Mouse (Mus musculus) midbrain, embryonic 15.5 days (tissue): ENCODE measurements at regions not wholly inside any gene's neighbourhood (a gene's known extent, or its start where the extent isn't known, plus 50 kb on each side); places are given as distances from the start of the nearest gene placed in this dataset.
A peak's percentile ranks its signal among the peaks of the same experiment; 100 is the strongest.

Experiments
- ATAC-seq: fragments of 200-750 bp; cut with Nextera tagmentation; replicated peaks from 2 replicates; pipeline ENCODE4 v1.8.0; 2017; ENCODE audit warnings: moderate TSS enrichment
- H3K27ac ChIP-seq: fragments of 300-500 bp; sonication (generic); 2 replicates; pipeline ENCODE4 v1.5.1; 2015; ENCODE audit warnings: mild to moderate bottlenecking, inconsistent platforms
- H3K27me3 ChIP-seq: fragments of 300-500 bp; sonication (generic); replicated peaks from 2 replicates; pipeline ENCODE4 v1.6.1; 2015; ENCODE audit warnings: inconsistent platforms
- H3K36me3 ChIP-seq: fragments of 300-500 bp; sonication (generic); replicated peaks from 2 replicates; pipeline ENCODE4 v1.6.1; 2015; ENCODE audit warnings: inconsistent platforms
- H3K4me1 ChIP-seq: fragments of 300-500 bp; sonication (generic); 2 replicates; pipeline ENCODE4 v1.6.1; 2015; ENCODE audit warnings: inconsistent platforms
- H3K4me2 ChIP-seq: fragments of 300-500 bp; sonication (generic); 2 replicates; pipeline ENCODE4 v1.6.1; 2015; ENCODE audit warnings: inconsistent platforms, mild to moderate bottlenecking, moderate library complexity
- H3K4me3 ChIP-seq: fragments of 300-500 bp; sonication (generic); 2 replicates; pipeline ENCODE4 v1.5.1; 2015; ENCODE audit warnings: mild to moderate bottlenecking, inconsistent platforms
- H3K9ac ChIP-seq: fragments of 300-500 bp; sonication (generic); 2 replicates; pipeline ENCODE4 v1.6.1; 2015; ENCODE audit warnings: mild to moderate bottlenecking, inconsistent platforms
- H3K9me3 ChIP-seq: fragments of 300-500 bp; sonication (generic); 2 replicates; pipeline ENCODE4 v1.6.1; 2016; ENCODE audit warnings: inconsistent platforms
- WGBS: fragments of 180-500 bp; shearing (Covaris S2); methylation state at CpG from one replicate; pipeline ENCODE4 v1.1.7; 2015; ENCODE audit warnings: mixed read lengths; 5-methylcytosine and 5-hydroxymethylcytosine counted together

DNA sequence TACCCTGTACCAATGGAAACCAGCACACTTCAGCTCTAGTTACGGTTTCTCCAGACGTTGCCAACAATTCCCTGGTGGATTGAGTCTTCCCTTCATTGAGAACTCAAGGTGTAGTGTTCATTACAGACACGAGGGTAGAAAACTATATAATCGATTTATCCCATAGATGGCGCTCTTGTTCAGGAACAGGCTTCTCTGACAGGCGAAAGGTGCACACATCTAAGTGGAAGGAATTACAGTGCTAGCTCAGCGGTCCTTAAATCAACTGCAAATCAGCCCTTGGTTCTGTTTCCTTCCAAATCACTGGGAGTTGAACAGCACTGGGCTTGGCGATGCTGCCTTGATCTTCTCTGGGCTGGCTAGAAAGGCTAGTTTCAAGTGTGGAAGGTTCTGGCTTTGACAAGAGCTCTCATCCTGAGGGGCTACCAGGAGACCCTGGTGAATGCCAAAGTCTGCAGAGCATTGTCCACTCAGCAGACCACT lies 161.1 kb downstream of the March11 start:
- 10% methylated on average over 8 of the region's 8 CpGs for WGBS
- ATAC-seq, result peak; percentile 89
- H3K27ac ChIP-seq, result no peak overlapping the region
- no peaks in the 10 kb centered on the region for H3K27me3 ChIP-seq
- H3K9me3 ChIP-seq, result no peaks in the 10 kb centered on the region
- no peaks in the 10 kb centered on the region for H3K36me3 ChIP-seq
- no peak overlapping the region; the same call in 1 of the 2 replicates for H3K4me2 ChIP-seq
- no peak overlapping the region for H3K4me3 ChIP-seq
- H3K9ac ChIP-seq, result no peak overlapping the region
- no peaks in the 10 kb centered on the region for H3K4me1 ChIP-seq

DNA sequence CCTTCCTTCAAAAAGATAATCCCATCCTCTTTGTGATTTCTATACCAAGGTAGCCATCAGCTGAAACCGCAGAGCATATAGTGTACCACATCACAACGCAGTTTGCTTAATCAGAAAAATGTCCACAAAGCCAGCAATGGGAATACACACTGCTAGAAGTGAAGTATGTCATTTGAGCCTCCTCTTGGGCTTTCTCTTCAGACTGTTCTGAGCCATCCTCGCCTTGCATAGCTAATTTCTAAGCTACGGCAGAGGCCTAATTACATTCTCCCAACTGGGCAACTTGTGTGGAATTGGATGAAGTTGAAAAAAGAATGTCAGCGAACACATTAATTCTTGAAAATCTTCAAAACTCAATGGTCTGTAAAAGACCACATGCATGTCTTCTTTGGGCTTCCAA lies 178.5 kb downstream of the March11 start:
- Histone ChIP-seq H3K36me3 (no peaks in the 10 kb centered on the region), H3K27ac (no peak overlapping the region), H3K27me3 (no peaks in the 10 kb centered on the region), H3K4me1 (no peaks in the 10 kb centered on the region), H3K9me3 (no peaks in the 10 kb centered on the region), H3K9ac (no peak overlapping the region), H3K4me2 (no peak overlapping the region), H3K4me3 (no peak overlapping the region)
- 80% methylated on average over 5 of the region's 5 CpGs for WGBS
- no peak for ATAC-seq
